Mouse (Mus musculus) B cell, adult 67 days (primary cell): ENCODE data around the gene Gm3278. TPM values are rescaled to one million over a fixed set of nuclear protein-coding genes. Genes with fewer than 3 reads are reported as not detected.

ENCODE experiments used
- total RNA-seq, 2 experiments: library from RNA; stranded (reverse); gene quantifications; 4 replicates each; pipeline ENCODE4 v1.2.4; 2023

Gm3278 gene
- total RNA-seq, result not detected

GRCm38 (mm10) chr14:4892116-4892515, at the start of gene Gm3278:
Gene Gm3278, plus strand, starts transcription at chr14:4892416.

GRCm38 (mm10) chr14:4855299-4855980, 36.8 kb upstream of the Gm3278 start, which contains the start of gene Gm3264:
Gene Gm3264, plus strand, starts transcription at chr14:4855576.

Other genes with a start within 250 kb of the Gm3278 start
- gene Gm3239, start 228.2 kb upstream of the Gm3278 start, total RNA-seq, result not detected
- gene Gm7876, start 183.2 kb upstream of the Gm3278 start, total RNA-seq, result not detected
- gene Gm3252, start 165.6 kb upstream of the Gm3278 start, total RNA-seq, result not detected
- not detected for gene Gm9602, start 116.1 kb upstream of the Gm3278 start, total RNA-seq
- not detected for gene Gm3269, start 54.3 kb upstream of the Gm3278 start, total RNA-seq
- gene Gm3264, start 36.8 kb upstream of the Gm3278 start, total RNA-seq, result not detected
- not detected for gene Gm8297, start 91.5 kb downstream of the Gm3278 start, total RNA-seq
- not detected for gene Gm3298, start 123.5 kb downstream of the Gm3278 start, total RNA-seq
- gene 4930555G01Rik, start 158.2 kb downstream of the Gm3278 start, total RNA-seq, result not detected
- not detected for gene Gm8281, start 178.6 kb downstream of the Gm3278 start, total RNA-seq
- gene Gm8279, start 239.1 kb downstream of the Gm3278 start, total RNA-seq, result not detected